Mouse (Mus musculus) embryo, embryonic 10.5 days (tissue): ENCODE measurements around the gene Dnah9.

ENCODE experiments used
- DNase-seq: peaks from one replicate; pipeline ENCODE4 v3.0.0-alpha.2; 2015; ENCODE audit warnings: low spot score

Gene Dnah9

GRCm38 (mm10) chr11:66167801-66168651 lies at the start of gene Dnah9:
Gene Dnah9, minus strand, starts transcription at chr11:66168551.
- peak; percentile 92 for DNase-seq

- no peak for DNase-seq
Measured at GRCm38 (mm10) chr11:66188627-66189287, 20.4 kb upstream of the Dnah9 start.

DNA sequence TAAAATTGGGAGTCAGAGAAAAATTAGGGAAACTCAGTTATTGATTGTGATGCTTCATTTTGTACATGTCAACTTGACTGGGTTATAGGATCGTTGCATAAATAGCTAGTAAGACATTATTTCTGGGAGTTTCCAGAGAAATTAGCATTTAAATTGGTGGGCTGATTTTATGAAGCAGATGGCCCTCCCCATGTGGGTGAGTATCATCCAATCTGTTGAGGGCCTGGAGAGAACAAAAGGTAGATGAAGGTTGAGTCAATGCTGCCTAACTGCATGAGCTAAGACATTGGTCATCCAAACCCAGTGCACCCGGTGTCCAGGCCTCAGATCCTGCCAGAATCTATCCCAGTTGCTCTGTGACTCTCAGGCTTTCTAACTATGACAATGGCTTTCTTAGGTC lies 19.8 kb upstream of the Dnah9 start:
- DNase-seq, result no peak

DNA sequence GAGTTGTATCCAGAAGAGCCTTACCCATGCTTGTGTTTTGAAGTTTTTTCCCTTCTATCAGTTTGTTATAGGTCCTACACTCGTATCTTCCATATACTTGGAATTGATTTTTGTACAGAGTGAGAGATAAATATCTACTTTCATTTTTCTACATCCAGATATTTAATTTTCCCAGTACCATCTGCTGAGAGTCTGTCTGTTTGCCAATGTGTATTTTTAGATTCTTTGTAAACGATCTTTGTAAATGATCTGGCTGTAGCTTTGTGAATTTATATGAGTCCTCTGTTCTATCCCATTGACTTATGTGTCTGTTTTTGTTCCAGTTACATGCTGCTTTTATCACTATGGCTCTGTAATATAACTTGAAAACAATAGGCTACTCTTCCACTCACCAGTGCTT lies 9.4 kb upstream of the Dnah9 start:
- no peak for DNase-seq

GRCm38 (mm10) chr11:66164022-66164421 lies 4.3 kb downstream of the Dnah9 start:
- no peak for DNase-seq

GRCm38 (mm10) chr11:66140631-66141252 lies 27.6 kb downstream of the Dnah9 start:
- DNase-seq, result no peak

DNA sequence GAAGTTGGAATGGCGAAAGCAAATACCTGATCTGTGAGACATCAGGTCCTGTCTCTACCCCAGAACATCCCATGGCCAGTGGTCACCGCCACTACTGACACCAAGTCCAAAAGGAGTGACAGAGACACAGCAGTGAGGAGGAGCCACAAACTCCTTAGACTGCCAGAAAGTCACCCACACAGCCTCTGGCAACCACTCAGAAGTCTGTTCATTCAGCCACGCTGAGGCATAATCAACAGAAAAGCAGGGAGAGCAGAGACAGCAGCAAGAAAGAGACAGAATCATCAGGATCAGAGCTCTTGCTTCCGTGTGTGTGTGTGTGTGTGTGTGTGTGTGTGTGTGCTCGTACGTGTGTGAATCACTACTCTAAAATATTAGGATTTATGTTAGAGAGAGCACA lies 33.5 kb downstream of the Dnah9 start:
- no peak for DNase-seq

GRCm38 (mm10) chr11:66126150-66126549 lies 42.2 kb downstream of the Dnah9 start:
- DNase-seq, result no peak

DNA sequence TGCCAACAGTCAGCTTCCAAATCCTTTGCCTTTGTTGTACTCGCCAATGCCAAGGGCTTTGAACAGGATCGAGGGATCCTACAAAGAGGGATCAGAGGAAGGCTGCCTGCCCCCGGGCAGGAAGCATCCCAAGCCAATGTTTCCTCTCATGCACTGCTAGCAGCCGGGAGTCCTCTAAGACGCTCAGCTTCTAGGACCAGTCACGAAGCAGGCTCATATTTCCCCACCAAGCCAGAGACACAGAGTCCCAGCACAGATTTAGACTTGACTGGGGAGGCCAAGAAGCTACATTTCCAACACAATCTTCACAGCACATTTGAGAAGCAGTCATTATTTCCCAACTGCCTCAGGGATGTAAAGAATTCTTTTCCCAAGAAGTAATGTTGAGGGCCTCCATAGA lies 43.9 kb downstream of the Dnah9 start:
- DNase-seq, result no peak

- peak; percentile 78 for DNase-seq
Measured at GRCm38 (mm10) chr11:66122017-66122416, 46.3 kb downstream of the Dnah9 start.

- DNase-seq, result no peak
Measured at GRCm38 (mm10) chr11:66083663-66084254, 84.6 kb downstream of the Dnah9 start.

DNA sequence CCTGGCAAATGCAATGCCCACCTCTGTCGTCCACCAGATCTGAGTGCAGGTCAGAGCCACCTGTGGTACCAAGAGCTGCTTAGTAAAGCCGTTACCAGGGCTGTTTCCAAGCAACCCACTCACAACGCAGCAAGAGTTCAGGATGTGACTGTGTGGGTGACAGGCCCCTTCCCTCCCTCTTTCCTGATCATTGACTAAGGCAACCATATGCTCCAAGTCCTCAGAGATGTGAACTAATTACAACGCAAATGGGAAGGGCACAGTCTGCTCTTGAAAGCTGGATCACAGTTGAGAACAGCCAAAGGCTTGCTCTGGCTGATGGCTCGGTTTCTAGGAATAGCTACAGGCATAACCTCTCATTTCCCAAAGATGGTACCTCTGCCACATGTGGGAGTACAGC lies 95.4 kb downstream of the Dnah9 start:
- DNase-seq, result no peak

DNA sequence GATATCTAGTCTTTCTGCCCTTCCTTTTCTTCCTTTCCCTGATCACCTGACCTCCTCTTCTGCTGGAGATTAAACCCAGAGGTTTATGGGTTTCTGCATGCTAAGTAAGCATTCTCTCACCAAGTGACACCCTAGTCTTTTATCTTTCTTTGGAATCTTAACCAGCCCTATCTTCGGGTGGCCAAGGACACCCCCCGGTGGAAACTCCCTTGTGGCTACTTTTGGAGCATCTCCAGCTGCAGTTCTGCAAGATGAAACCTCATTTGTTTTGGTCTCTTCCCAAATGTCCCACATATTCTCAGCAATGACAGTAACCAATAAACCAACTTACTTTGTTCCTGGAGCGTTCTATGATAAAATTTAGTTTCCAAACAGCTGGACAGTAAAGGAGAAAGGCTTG lies 109.4 kb downstream of the Dnah9 start:
- DNase-seq, result no peak

DNA sequence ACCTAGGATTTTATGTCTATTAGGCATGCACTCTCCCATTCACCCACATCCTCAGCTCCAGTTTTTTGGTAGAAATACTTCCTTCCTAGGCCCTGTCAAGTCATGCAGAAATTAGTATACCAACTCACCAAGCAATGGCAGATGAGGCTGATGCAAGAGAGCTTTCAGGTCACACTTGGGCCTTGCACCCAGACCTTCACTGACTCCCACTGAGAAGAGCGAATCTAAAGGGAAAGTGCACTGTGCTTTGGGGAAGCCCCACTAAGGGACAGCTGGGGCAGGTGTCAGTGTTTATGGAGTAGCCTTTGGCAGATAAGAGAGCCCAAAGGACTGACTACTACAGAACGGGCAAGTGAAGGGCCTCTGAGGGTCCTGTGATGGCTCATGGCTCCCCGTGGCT lies 117.1 kb downstream of the Dnah9 start:
- no peak for DNase-seq

GRCm38 (mm10) chr11:66049146-66049545 lies 119.2 kb downstream of the Dnah9 start:
- no peak for DNase-seq

DNA sequence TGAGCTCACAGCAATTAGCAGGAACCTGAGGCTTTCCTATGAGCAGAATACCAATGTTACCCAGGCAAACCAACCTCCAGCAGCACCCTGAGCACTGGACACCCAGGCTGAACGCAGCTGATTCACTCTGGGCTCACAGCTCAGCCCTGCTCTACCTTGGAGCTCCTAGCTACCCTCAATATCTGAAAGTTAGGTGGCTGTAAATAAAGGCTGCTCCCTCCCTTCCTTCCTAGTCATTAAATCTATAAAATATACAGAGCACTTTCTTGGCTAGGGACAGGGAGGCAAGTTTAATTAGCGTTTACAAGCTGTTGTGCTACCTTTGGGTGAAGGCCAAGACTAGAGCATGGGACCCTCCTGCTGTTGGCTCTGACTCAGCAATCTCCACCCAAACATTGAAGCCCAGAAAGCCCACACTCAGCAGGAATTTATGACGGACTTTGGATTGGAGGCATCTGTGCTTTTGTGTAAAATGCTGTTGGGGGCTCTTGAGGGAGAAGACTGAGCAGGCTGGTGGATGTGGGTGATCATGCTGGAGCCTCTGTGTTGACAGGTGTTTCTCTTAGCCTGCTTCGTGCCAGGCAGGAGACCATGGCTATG lies 121.7 kb downstream of the Dnah9 start:
- DNase-seq, result no peak

DNA sequence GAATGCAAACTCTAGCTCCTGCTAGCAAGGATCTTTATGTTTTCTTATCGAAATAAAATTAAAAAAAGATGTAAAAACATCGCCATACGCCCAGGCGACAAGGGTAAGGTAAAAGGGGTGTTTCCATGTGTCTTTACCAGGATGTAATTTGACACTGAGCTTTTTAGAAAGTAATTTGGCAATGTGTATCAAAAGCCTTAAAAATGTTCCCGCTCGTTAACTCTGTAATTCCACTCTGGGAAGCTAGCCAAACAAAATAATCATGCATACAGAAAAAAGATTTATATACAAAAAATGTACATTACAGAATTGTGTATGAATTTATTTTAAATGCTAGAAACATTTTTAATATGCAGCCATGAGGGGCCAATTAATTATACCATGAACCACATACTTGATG lies 124.7 kb downstream of the Dnah9 start:
- no peak for DNase-seq

GRCm38 (mm10) chr11:66042531-66042930 lies 125.8 kb downstream of the Dnah9 start:
- no peak for DNase-seq

GRCm38 (mm10) chr11:66025728-66026127 lies 142.6 kb downstream of the Dnah9 start:
- no peak for DNase-seq

- DNase-seq, result peak; percentile 4
Measured at GRCm38 (mm10) chr11:65975871-65976270, 192.5 kb downstream of the Dnah9 start.

- DNase-seq, result no peak
Measured at GRCm38 (mm10) chr11:65930796-65931195, 237.6 kb downstream of the Dnah9 start.

DNA sequence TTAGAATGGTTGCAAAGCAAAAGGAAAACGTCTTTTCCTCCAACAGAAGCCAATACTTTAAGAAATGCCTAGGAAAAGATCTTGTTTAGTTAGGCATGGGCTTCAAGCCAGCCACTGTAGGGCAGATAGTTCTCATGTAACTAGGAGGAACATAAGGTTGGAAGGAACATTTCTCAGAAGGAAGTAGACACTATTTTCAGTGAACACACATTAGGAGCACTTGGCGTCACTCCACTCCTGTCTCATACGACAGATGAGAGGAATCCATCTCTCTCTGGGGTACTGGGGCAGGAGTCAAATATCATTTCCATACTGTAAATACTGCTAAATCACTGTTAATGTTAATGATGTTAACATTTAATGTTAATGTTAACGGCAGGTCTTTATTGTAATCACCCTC lies 238.0 kb downstream of the Dnah9 start:
- no peak for DNase-seq
